Mouse (Mus musculus) CH12.LX (cell line): ENCODE measurements around the gene Syt12. TPM values are rescaled to one million over a fixed set of nuclear protein-coding genes. Genes with fewer than 3 reads are reported as not detected.

Source experiments
- DNase-seq: peaks from one replicate; pipeline ENCODE4 v3.0.0-alpha.2; 2013; ENCODE audit errors: extremely low read depth
- H3K27ac ChIP-seq: 2 replicates; pipeline ENCODE4 v1.5.1; 2012; ENCODE audit warnings: low read depth, mild to moderate bottlenecking, control low read depth, moderate library complexity; ENCODE audit not compliant: insufficient read depth
- H3K27me3 ChIP-seq: replicated peaks from 2 replicates; pipeline ENCODE3; 2012; ENCODE audit warnings: inconsistent platforms
- H3K36me3 ChIP-seq, 2 experiments: replicated peaks in 1 of 2; 2 replicates each; pipeline versions ENCODE3 to v1.6.1; 2012; ENCODE audit warnings: inconsistent platforms in 1 of 2, low read length in 1 of 2, mild to moderate bottlenecking in 1 of 2, mixed read lengths in 1 of 2, moderate library complexity in 1 of 2; ENCODE audit not compliant: control insufficient read depth in 1 of 2, insufficient read depth in 1 of 2
- H3K4me1 ChIP-seq, 2 experiments: 2 replicates each; pipeline ENCODE4 v1.6.1; 2012; ENCODE audit warnings: inconsistent platforms in 1 of 2, moderate library complexity in 1 of 2; ENCODE audit not compliant: insufficient read depth in 2 of 2, control insufficient read depth in 1 of 2
- H3K4me2 ChIP-seq: 2 replicates; pipeline ENCODE4 v1.6.1; 2012; ENCODE audit warnings: low read depth, mild to moderate bottlenecking, control low read depth; ENCODE audit not compliant: poor library complexity, insufficient read depth, severe bottlenecking
- H3K4me3 ChIP-seq, 3 experiments: fragments of 150-350 bp in 1 of 3; sonication (generic) in 1 of 3; replicated peaks in 1 of 3; 2 replicates each; pipeline versions ENCODE3 to v1.5.1; 2011 to 2012; ENCODE audit warnings: low read depth in 2 of 3, low read length in 2 of 3, mild to moderate bottlenecking in 2 of 3, moderate library complexity in 2 of 3, control low read depth in 1 of 3, improper control_type of control experiment in 1 of 3, inconsistent platforms in 1 of 3, mixed read lengths in 1 of 3; ENCODE audit not compliant: poor library complexity in 1 of 3
- H3K79me2 ChIP-seq: replicated peaks from 2 replicates; pipeline ENCODE4 v1.6.1; 2012; ENCODE audit warnings: mild to moderate bottlenecking, moderate library complexity; ENCODE audit not compliant: control insufficient read depth, poor library complexity, insufficient read depth, severe bottlenecking; ENCODE audit errors: extremely low read depth
- H3K9ac ChIP-seq: 2 replicates; pipeline ENCODE4 v1.6.1; 2012; ENCODE audit warnings: low read depth, mild to moderate bottlenecking, control low read depth, moderate library complexity; ENCODE audit not compliant: insufficient read depth
- H3K9me3 ChIP-seq: replicated peaks from 2 replicates; pipeline ENCODE3; 2012; ENCODE audit warnings: low read length, inconsistent platforms, mixed read lengths
- CHD1 ChIP-seq: IDR thresholded peaks from 2 replicates; pipeline ENCODE4 v1.6.1; 2012; ENCODE audit warnings: low read depth, low read length, improper control_type of control experiment, inconsistent platforms
- CHD2 ChIP-seq: IDR thresholded peaks from 2 replicates; pipeline ENCODE4 v1.6.1; 2011; ENCODE audit warnings: low read length, improper control_type of control experiment
- ELF1 ChIP-seq: IDR thresholded peaks from 2 replicates; pipeline ENCODE4 v1.6.1; 2014; ENCODE audit warnings: low read depth, mild to moderate bottlenecking, inconsistent platforms, low read length, improper control_type of control experiment
- EP300 ChIP-seq: IDR thresholded peaks from 2 replicates; pipeline ENCODE4 v1.6.1; 2011; ENCODE audit warnings: low read length, improper control_type of control experiment
- GABPA ChIP-seq: IDR thresholded peaks from 2 replicates; pipeline ENCODE4 v1.6.1; 2012; ENCODE audit warnings: low read depth, low read length, improper control_type of control experiment, inconsistent platforms; ENCODE audit not compliant: insufficient replicate concordance
- HCFC1 ChIP-seq: IDR thresholded peaks from 2 replicates; pipeline ENCODE4 v1.6.1; 2012; ENCODE audit warnings: low read depth, mild to moderate bottlenecking, inconsistent platforms, low read length, improper control_type of control experiment
- IRF4 ChIP-seq: IDR thresholded peaks from 2 replicates; pipeline ENCODE4 v1.6.1; 2014; ENCODE audit warnings: low read depth, mild to moderate bottlenecking, inconsistent platforms, low read length, improper control_type of control experiment
- JUND ChIP-seq: conservative IDR thresholded peaks from 2 replicates; pipeline ENCODE4 v1.6.1; 2011; ENCODE audit warnings: low read depth, low read length, improper control_type of control experiment
- KAT2A ChIP-seq: IDR thresholded peaks from 2 replicates; pipeline ENCODE4 v1.6.1; 2012; ENCODE audit warnings: low read length, improper control_type of control experiment, inconsistent platforms; ENCODE audit not compliant: insufficient replicate concordance
- MAX ChIP-seq: IDR thresholded peaks from 2 replicates; pipeline ENCODE4 v1.6.1; 2011; ENCODE audit warnings: low read length, improper control_type of control experiment
- MAZ ChIP-seq: IDR thresholded peaks from 2 replicates; pipeline ENCODE4 v1.6.1; 2012; ENCODE audit warnings: low read depth, mild to moderate bottlenecking, inconsistent platforms, low read length, improper control_type of control experiment, moderate library complexity
- MXI1 ChIP-seq: IDR thresholded peaks from 2 replicates; pipeline ENCODE4 v1.6.1; 2011; ENCODE audit warnings: mild to moderate bottlenecking, low read depth, low read length, improper control_type of control experiment
- MYC ChIP-seq: IDR thresholded peaks from 2 replicates; pipeline ENCODE4 v1.6.1; 2011; ENCODE audit warnings: low read depth, mild to moderate bottlenecking, improper control_type of control experiment, low read length
- NELFE ChIP-seq: IDR thresholded peaks from 2 replicates; pipeline ENCODE4 v1.6.1; 2011; ENCODE audit warnings: low read depth, low read length, improper control_type of control experiment
- PAX5 ChIP-seq: IDR thresholded peaks from 2 replicates; pipeline ENCODE4 v1.6.1; 2012; ENCODE audit warnings: low read length, inconsistent platforms, mixed read lengths
- POLR2A ChIP-seq: IDR thresholded peaks from 2 replicates; pipeline ENCODE4 v1.6.1; 2011; ENCODE audit warnings: low read depth, mild to moderate bottlenecking, improper control_type of control experiment, low read length
- POLR2AphosphoS2 ChIP-seq: IDR thresholded peaks from 2 replicates; pipeline ENCODE4 v1.6.1; 2011; ENCODE audit warnings: low read depth, low read length, improper control_type of control experiment
- RAD21 ChIP-seq: IDR thresholded peaks from 2 replicates; pipeline ENCODE4 v1.6.1; 2011; ENCODE audit warnings: low read depth, mild to moderate bottlenecking, low read length, improper control_type of control experiment, moderate library complexity
- RCOR1 ChIP-seq: conservative IDR thresholded peaks from 2 replicates; pipeline ENCODE4 v1.6.1; 2012; ENCODE audit warnings: low read depth, mild to moderate bottlenecking, inconsistent platforms, low read length, improper control_type of control experiment
- SIN3A ChIP-seq: IDR thresholded peaks from 2 replicates; pipeline ENCODE4 v1.6.1; 2012; ENCODE audit warnings: low read length, improper control_type of control experiment, inconsistent platforms
- TCF12 ChIP-seq: IDR thresholded peaks from 2 replicates; pipeline ENCODE4 v1.6.1; 2014; ENCODE audit warnings: low read depth, mild to moderate bottlenecking, inconsistent platforms, low read length, improper control_type of control experiment
- USF1 ChIP-seq: IDR thresholded peaks from 2 replicates; pipeline ENCODE4 v1.6.1; 2014; ENCODE audit warnings: low read depth, mild to moderate bottlenecking, inconsistent platforms, low read length, improper control_type of control experiment
- USF2 ChIP-seq: conservative IDR thresholded peaks from 2 replicates; pipeline ENCODE4 v1.6.1; 2011; ENCODE audit warnings: low read depth, low read length, improper control_type of control experiment
- dilution Hi-C: fragments of 300-500 bp; cut with MboI; formaldehyde crosslinking; loops from 2 replicates; pipeline ENCODE4 v1.14.3; 2020; ENCODE audit warnings: low sequenced_read_pairs; ENCODE audit not compliant: extremely low pct_unique_long_range_greater_than_20kb, extremely low pct_ligation_motif_present
- in situ Hi-C: fragments of 300-500 bp; cut with MboI; formaldehyde crosslinking; loops from 3 replicates; pipeline ENCODE4 v1.14.3; 2019; ENCODE audit warnings: low sequenced_read_pairs, low pct_ligation_motif_present, low pct_unique_long_range_greater_than_20kb, mixed read lengths
- polyA plus RNA-seq: library from polyadenylated mRNA; unstranded; fragments of >175 nt; gene quantifications from 2 replicates; pipeline ENCODE4 v1.2.1, GENCODE M21; 2012; ENCODE audit warnings: low read depth; ENCODE audit not compliant: insufficient read length
- total RNA-seq, 2 experiments: library from RNA; depleted of rRNA; stranded (reverse); fragments of 300-350 nt in 1 of 2; fragments of >200 nt in 1 of 2; gene quantifications; 2 replicates each; pipeline ENCODE4 v1.2.3; 2012 to 2014

Gene Syt12
- total and polyA plus RNA-seq, 3 experiments = 0.17 to 0.50 TPM; not detected in 1

DNA sequence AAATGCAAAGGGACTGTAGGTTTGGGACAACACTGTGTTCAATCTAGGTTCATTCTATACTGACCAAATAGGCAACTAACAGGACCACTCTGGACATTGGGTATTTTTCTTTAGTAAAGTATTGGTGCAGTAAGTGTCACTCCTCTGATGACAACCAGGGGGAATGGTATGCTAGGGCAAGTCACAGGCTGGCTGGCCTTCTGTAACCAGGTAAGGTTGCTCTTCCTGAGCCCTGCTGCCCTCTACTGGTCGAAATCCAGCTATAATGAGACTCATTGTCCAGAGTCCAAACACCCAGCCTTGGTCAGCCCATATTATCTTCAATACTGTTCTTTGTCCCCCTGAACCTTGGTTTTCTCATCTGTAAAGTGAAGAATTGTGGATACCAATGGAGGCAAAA is 60.1 kb downstream of the Syt12 start (continued):
- peak; percentile 34; the same call in 1 of the 2 replicates for TF ChIP-seq ELF1

DNA sequence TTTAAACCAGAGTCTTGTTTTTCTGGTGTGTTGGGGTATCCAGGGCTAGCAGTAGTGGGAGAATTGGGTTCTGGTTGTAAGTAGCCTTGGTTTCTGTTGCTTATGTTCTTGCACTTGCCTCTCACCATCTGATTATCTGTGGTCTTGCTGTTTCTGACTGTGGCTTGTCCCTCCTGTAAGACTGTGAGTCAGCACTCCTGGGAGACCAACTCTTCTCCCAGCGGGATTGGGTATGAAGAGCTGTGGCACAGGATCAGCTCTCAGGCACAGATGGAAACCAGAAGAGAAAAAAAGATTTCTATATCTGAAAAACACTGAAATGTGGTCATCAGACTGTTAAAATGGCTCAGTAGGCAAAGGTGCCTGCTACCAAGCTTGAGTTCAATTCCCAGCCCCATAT is 62.6 kb downstream of the Syt12 start:
- no peaks in the 10 kb centered on the region for H3K79me2 ChIP-seq
- TF ChIP-seq PAX5 = no peak
- no peak for TF ChIP-seq POLR2AphosphoS2
- no peak for TF ChIP-seq MYC
- H3K4me1 ChIP-seq = no peaks in the 10 kb centered on the region
- H3K36me3 ChIP-seq = no peaks in the 10 kb centered on the region
- in situ Hi-C loops = no loop called here
- H3K27ac ChIP-seq = no peak overlapping the region
- no peak overlapping the region for H3K4me3 ChIP-seq
- H3K4me2 ChIP-seq = no peak overlapping the region
- DNase-seq = no peak
- H3K9me3 ChIP-seq = no peaks in the 10 kb centered on the region
- H3K9ac ChIP-seq = no peak overlapping the region
- dilution Hi-C loops = no loop called here
- H3K27me3 ChIP-seq = peaks cover 2% of the 10 kb centered on the region

DNA sequence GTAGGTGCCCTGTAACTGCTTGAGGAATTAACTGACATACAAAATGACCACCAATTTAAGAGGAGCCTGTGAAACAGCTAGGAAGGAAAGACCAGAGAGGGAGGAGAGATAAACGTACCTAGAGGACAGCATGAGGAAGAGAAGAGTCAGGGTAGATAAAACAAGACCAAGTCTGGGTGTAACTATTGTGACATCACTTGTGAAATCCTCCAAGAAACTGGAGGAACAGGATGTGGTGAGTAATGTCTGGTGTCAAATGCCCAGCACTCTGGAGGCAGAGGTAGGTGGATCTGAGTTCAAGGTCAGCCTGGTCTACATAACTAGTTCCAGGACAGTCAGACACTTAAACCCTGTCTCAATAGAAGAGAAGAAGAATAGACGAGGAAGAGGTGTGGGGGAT is 68.2 kb downstream of the Syt12 start:
- Histone ChIP-seq H3K79me2 (no peaks in the 10 kb centered on the region), H3K27ac (no peak overlapping the region), H3K4me3 (no peak overlapping the region), H3K4me2 (no peak overlapping the region), H3K36me3 (no peaks in the 10 kb centered on the region), H3K9ac (no peak overlapping the region), H3K9me3 (no peaks in the 10 kb centered on the region), H3K27me3 (peaks cover 10% of the 10 kb centered on the region), H3K4me1 (no peaks in the 10 kb centered on the region)
- in situ Hi-C loops (no loop called here), dilution Hi-C loops (no loop called here)
- DNase-seq = no peak
- TF ChIP-seq MAX = no peak
- TF ChIP-seq GABPA = no peak
- no peak for TF ChIP-seq HCFC1

DNA sequence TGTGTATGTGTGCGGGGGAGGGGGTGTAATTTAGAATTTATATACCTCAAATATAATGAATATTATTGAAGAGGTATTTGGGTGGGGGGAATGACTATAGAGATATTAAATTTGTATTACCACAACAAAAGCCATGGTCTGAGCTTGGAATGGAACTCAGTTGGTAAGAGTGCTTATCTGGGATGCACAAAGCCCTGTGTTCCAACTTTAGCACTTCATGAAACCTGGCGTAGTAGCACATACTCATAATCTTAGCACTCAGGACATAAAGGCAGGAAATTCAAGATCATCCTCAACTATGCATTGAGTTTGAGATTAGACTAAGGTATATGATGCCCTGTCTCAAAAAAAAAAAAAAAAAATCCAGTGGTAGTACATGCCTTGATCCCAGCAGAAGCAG is 72.4 kb downstream of the Syt12 start:
- dilution Hi-C loops = no loop called here
- in situ Hi-C loops = no loop called here
- no peaks in the 10 kb centered on the region for H3K4me1 ChIP-seq

More for the DNA sequence above, 72.4 kb downstream of the Syt12 start:
- Histone ChIP-seq H3K36me3 (no peaks in the 10 kb centered on the region), H3K9ac (no peak overlapping the region), H3K79me2 (no peaks in the 10 kb centered on the region), H3K4me3 (no peak overlapping the region), H3K4me2 (no peak overlapping the region), H3K9me3 (no peaks in the 10 kb centered on the region), H3K27ac (no peak overlapping the region), H3K27me3 (peaks cover 8% of the 10 kb centered on the region)
- DNase-seq = no peak
- TF ChIP-seq RAD21 (no peak), JUND (no peak), USF1 (no peak), IRF4 (no peak), MXI1 (no peak), MYC (no peak), NELFE (no peak), CHD2 (no peak), SIN3A (no peak), POLR2A (no peak), EP300 (no peak), RCOR1 (no peak), PAX5 (no peak), CHD1 (no peak), POLR2AphosphoS2 (no peak), TCF12 (no peak), USF2 (no peak), MAZ (no peak), KAT2A (no peak)
